Mouse (Mus musculus) limb, embryonic 11.5 days (tissue): ENCODE measurements around the gene Anxa11. TPM values are rescaled to one million over a fixed set of nuclear protein-coding genes. Genes with fewer than 3 reads are reported as not detected.

Experiments used
- ATAC-seq: fragments of 200-750 bp; cut with Nextera tagmentation; 2 replicates; pipeline ENCODE4 v1.8.0; 2017; ENCODE audit warnings: low read depth; ENCODE audit not compliant: insufficient number of reproducible peaks, low FRiP score, low TSS enrichment
- DNase-seq: peaks from one replicate; pipeline ENCODE4 v3.0.0-alpha.2; 2015; ENCODE audit warnings: low spot score
- H3K27ac ChIP-seq: fragments of 300-500 bp; sonication (generic); replicated peaks from 2 replicates; pipeline ENCODE4 v1.5.1; 2014; ENCODE audit warnings: low read depth, mild to moderate bottlenecking, low read length
- H3K27me3 ChIP-seq: fragments of 300-500 bp; sonication (generic); 2 replicates; pipeline ENCODE4 v1.6.1; 2014; ENCODE audit warnings: mild to moderate bottlenecking, low read length, mixed read lengths; ENCODE audit not compliant: control insufficient read depth, insufficient read depth
- H3K36me3 ChIP-seq: fragments of 300-500 bp; sonication (generic); 2 replicates; pipeline ENCODE4 v1.6.1; 2014; ENCODE audit warnings: mild to moderate bottlenecking, low read length, moderate library complexity, mixed read lengths; ENCODE audit not compliant: control insufficient read depth, insufficient read depth
- H3K4me1 ChIP-seq: fragments of 300-500 bp; sonication (generic); 2 replicates; pipeline ENCODE4 v1.6.1; 2014; ENCODE audit warnings: low read length, mixed read lengths; ENCODE audit not compliant: control insufficient read depth, insufficient read depth
- H3K4me2 ChIP-seq: fragments of 300-500 bp; sonication (generic); 2 replicates; pipeline ENCODE4 v1.6.1; 2014; ENCODE audit warnings: low read depth, mild to moderate bottlenecking, moderate library complexity; ENCODE audit not compliant: severe bottlenecking
- H3K4me3 ChIP-seq: fragments of 300-500 bp; sonication (generic); 2 replicates; pipeline ENCODE4 v1.5.1; 2014; ENCODE audit warnings: low read depth, low read length
- H3K9ac ChIP-seq: fragments of 300-500 bp; sonication (generic); 2 replicates; pipeline ENCODE4 v1.6.1; 2014; ENCODE audit warnings: mild to moderate bottlenecking, low read length
- H3K9me3 ChIP-seq: fragments of 300-500 bp; sonication (generic); 2 replicates; pipeline ENCODE4 v1.6.1; 2016; ENCODE audit warnings: low read length; ENCODE audit not compliant: control insufficient read depth
- WGBS: fragments of 180-500 bp; shearing (Covaris S2); extraction: QIAGEN DNeasy Blood & Tissue Kit; methylation state at CpG from one replicate; pipeline ENCODE4 v1.1.7; 2014; 5-methylcytosine and 5-hydroxymethylcytosine counted together
- polyA plus RNA-seq: library from polyadenylated mRNA; unstranded; fragments of >200 nt; fragmentation: Nextera tagmentation; extraction: Ambion mirVana; gene quantifications from 2 replicates; pipeline ENCODE4 v1.2.1, GENCODE M21; 2014

The Anxa11 gene
- polyA plus RNA-seq, 1 experiment from 2014 or later, result 5.0 TPM

DNA sequence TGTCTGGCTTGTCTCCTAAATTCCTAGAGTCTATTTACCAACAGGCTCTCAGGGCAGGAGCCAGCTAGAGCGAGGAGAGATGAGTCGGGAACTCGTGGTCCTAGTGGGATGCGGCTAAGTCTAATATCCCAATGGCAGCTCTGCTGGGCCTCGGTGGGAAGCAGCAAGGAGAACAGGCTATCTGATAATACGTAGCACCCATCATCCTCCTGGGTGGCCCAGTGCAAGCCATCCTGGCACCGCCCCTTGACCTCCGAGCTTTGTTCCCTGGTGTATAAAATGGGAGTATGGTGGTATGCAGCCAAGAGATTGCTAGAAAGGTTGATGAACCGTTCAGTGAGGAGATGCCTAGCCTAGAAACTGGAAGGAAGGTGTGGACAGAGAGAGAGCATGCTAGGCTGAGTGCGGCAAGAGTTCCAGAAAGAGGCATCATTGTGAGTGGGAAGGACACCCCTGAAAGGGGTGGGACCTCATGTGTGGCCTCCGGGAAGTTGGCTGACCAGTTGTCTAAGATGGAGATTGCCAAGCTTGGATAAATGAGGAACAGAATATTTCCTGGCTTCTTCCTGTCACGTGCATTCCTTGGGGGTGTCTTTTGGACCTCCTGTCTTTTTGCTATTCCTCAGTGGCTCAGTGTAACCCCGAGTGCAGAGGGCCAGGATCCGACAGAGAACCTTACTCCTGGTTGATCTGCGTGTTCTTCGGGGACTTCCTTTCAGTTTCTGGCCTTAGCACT lies 11.9 kb downstream of the Anxa11 start:
- H3K27me3 ChIP-seq, result no peaks in the 10 kb centered on the region
- H3K27ac ChIP-seq, result no peak overlapping the region
- H3K9me3 ChIP-seq, result no peaks in the 10 kb centered on the region
- no peak for DNase-seq
- no peak overlapping the region for H3K4me2 ChIP-seq
- no peak for ATAC-seq
- no peak overlapping the region for H3K9ac ChIP-seq
- WGBS, result 87% methylated on average over 16 of the region's 16 CpGs
- no peaks in the 10 kb centered on the region for H3K4me1 ChIP-seq
- H3K4me3 ChIP-seq, result no peak overlapping the region
- H3K36me3 ChIP-seq, result no peaks in the 10 kb centered on the region

- Histone ChIP-seq H3K4me2 (no peak overlapping the region), H3K9me3 (no peaks in the 10 kb centered on the region), H3K4me1 (no peaks in the 10 kb centered on the region), H3K4me3 (no peak overlapping the region), H3K27me3 (no peaks in the 10 kb centered on the region), H3K27ac (no peak overlapping the region), H3K36me3 (no peaks in the 10 kb centered on the region), H3K9ac (no peak overlapping the region)
- no peak for DNase-seq
- WGBS, result 60% methylated on average over 8 of the region's 8 CpGs
- no peak for ATAC-seq
Observed at GRCm38 (mm10) chr14:25855241-25855885, 13.4 kb downstream of the Anxa11 start.

- 62% methylated on average over 3 of the region's 3 CpGs for WGBS
- Histone ChIP-seq H3K4me2 (no peak overlapping the region), H3K4me1 (no peaks in the 10 kb centered on the region), H3K36me3 (no peaks in the 10 kb centered on the region), H3K27ac (no peak overlapping the region), H3K9ac (no peak overlapping the region), H3K9me3 (no peaks in the 10 kb centered on the region), H3K4me3 (no peak overlapping the region), H3K27me3 (no peaks in the 10 kb centered on the region)
- ATAC-seq, result no peak
- no peak for DNase-seq
Observed at GRCm38 (mm10) chr14:25857168-25857621, 15.2 kb downstream of the Anxa11 start.

DNA sequence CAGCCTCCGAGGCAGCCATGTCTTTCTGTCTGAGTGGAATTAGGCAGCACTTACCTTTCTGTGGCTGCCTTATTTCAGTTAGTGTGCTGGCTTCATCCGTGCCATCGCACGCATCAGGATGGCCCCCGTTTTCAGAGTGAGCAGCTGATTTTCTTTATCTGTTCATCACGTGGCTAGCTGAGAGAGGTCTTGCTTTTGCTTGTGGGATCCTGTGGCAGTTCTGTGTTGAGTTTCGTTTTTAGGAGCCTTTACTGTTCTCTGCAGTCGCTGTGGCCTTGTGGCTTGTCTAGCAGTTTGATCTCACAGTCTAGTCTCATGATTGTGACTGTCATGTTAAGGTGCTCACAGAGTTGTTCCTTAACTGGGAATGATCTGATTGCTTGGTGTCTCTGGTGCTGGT lies 16.0 kb downstream of the Anxa11 start:
- no peak overlapping the region for H3K27ac ChIP-seq
- no peaks in the 10 kb centered on the region for H3K4me1 ChIP-seq
- DNase-seq (no peak), ATAC-seq (no peak)
- no peak overlapping the region for H3K4me2 ChIP-seq
- no peaks in the 10 kb centered on the region for H3K36me3 ChIP-seq
- H3K4me3 ChIP-seq, result no peak overlapping the region
- no peak overlapping the region for H3K9ac ChIP-seq
- H3K9me3 ChIP-seq, result no peaks in the 10 kb centered on the region
- no peaks in the 10 kb centered on the region for H3K27me3 ChIP-seq
- WGBS, result 89% methylated on average over 8 of the region's 8 CpGs

GRCm38 (mm10) chr14:25861771-25862530 lies 20.0 kb downstream of the Anxa11 start:
- DNase-seq (no peak), ATAC-seq (no peak)
- 87% methylated on average over 13 of the region's 13 CpGs for WGBS
- H3K9ac ChIP-seq, result no peak overlapping the region
- no peaks in the 10 kb centered on the region for H3K27me3 ChIP-seq
- H3K4me1 ChIP-seq, result no peaks in the 10 kb centered on the region
- H3K4me2 ChIP-seq, result no peak overlapping the region
- H3K4me3 ChIP-seq, result no peak overlapping the region
- no peaks in the 10 kb centered on the region for H3K9me3 ChIP-seq
- no peaks in the 10 kb centered on the region for H3K36me3 ChIP-seq
- H3K27ac ChIP-seq, result no peak overlapping the region

DNA sequence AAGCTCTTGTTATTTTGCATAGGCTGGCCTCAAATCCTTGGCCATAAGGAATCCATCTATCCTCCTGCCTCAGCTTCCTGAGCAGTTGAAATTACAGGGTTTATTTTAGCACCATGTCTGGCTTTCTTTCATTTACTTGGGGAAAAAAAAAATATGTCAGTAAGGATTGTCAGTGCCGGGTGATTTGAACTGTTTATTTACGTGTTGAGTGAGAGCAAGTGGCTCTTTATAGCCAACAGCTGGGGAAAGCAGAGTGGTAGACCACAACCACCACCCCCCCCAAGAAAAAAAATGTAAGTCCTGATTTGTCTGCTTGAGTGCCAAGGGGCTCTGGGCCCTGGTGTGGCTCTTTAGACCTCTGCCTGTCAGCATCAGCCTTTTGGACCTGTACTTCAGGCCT lies 21.8 kb downstream of the Anxa11 start:
- Histone ChIP-seq H3K27ac (no peak overlapping the region), H3K4me3 (no peak overlapping the region), H3K9ac (no peak overlapping the region), H3K9me3 (no peaks in the 10 kb centered on the region), H3K36me3 (no peaks in the 10 kb centered on the region), H3K27me3 (no peaks in the 10 kb centered on the region), H3K4me1 (no peaks in the 10 kb centered on the region), H3K4me2 (no peak overlapping the region)
- no peak for ATAC-seq
- DNase-seq, result no peak
- WGBS, result 59% methylated on average over 2 of the region's 2 CpGs

DNA sequence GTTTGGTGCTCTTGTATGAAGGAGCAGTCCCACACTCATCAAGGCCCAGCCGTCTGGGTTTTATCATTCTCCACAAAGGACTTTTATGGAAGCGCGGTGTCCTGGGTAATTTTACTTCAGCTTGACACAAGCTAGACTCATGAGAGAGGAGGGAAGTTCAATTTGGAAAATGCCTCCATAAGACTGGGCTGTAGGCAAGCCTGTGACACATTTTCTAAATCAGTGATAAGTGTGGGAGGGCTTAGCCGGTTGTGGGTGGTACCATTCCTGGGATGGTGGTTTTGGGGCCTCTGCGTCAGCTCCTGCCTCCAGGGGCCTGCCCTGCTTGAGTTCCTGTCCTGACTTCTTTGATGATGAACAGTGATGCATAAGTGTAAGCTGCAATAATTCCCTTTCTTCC lies 23.3 kb downstream of the Anxa11 start:
- ATAC-seq (no peak), DNase-seq (no peak)
- no peaks in the 10 kb centered on the region for H3K36me3 ChIP-seq
- no peaks in the 10 kb centered on the region for H3K9me3 ChIP-seq
- 62% methylated on average over 5 of the region's 5 CpGs for WGBS
- H3K27me3 ChIP-seq, result no peaks in the 10 kb centered on the region
- H3K4me3 ChIP-seq, result no peak overlapping the region
- no peak overlapping the region for H3K27ac ChIP-seq
- no peak overlapping the region for H3K4me2 ChIP-seq
- no peaks in the 10 kb centered on the region for H3K4me1 ChIP-seq
- H3K9ac ChIP-seq, result no peak overlapping the region

DNA sequence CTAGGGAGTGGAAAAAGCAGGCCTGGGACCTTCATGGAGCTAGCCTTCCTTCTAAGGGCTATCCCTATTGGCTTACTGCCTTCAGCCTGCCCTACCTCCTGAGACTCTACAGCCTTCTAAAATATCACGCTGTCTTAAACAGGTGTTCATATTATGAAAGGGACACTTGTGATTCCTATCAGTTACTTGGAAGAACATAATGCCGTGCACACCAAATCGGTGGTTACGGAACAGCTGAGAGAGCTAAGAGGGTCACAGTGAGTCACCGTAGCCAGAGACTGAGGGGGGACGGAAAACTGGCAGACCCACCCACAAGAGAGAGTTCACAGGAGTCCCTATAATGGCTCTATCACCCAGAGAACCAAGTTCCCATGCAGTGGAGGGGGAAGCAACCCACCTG lies 24.4 kb downstream of the Anxa11 start:
- WGBS, result 90% methylated on average over 6 of the region's 6 CpGs
- Histone ChIP-seq H3K4me3 (no peak overlapping the region), H3K9me3 (no peaks in the 10 kb centered on the region), H3K36me3 (no peaks in the 10 kb centered on the region), H3K9ac (no peak overlapping the region), H3K27me3 (no peaks in the 10 kb centered on the region), H3K4me2 (no peak overlapping the region), H3K4me1 (no peaks in the 10 kb centered on the region), H3K27ac (no peak overlapping the region)
- DNase-seq (no peak), ATAC-seq (no peak)
